Mouse (Mus musculus) kidney, adult 2 months (tissue): Measurements from ENCODE around the gene Sidt1.

Experiments
- CTCF ChIP-seq: fragments of 200-500 bp; conservative IDR thresholded peaks from 2 replicates; pipeline ENCODE4 v1.5.1; 2011; ENCODE audit warnings: low read depth, mild to moderate bottlenecking, control low read depth, low read length, moderate library complexity, mixed read lengths; ENCODE audit not compliant: insufficient read depth, insufficient read length
- POLR2A ChIP-seq: fragments of 200-500 bp; IDR thresholded peaks from one replicate; pipeline ENCODE4 v1.6.1; 2011; ENCODE audit warnings: low read depth, low read length, control low read depth

DNA sequence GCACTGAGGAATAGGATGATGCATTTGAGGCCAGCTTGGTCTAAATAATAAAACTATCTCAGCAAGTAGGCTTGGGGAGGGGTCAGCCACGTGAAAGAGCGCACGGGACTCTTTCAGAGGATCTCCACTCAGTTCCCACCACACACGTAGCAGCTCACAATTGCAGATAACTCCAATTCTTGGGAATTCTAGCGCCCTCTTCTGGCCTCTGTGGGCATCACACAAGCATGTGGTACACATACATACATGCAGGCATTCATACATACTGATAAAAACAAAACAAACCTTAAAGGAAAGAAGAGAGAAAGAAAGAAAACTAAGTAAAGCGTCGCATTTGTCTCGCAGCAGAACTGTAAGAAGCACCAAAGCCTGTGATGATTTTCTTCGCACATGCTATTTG lies 2.3 kb downstream of the Sidt1 start:
- no peak for TF ChIP-seq CTCF
- TF ChIP-seq POLR2A = no peak
